Mouse (Mus musculus) embryonic fibroblast, embryonic 13.5 days (primary cell): ENCODE results near the gene Mblac1. TPM values are rescaled to one million over a fixed set of nuclear protein-coding genes. Genes with fewer than 3 reads are reported as not detected.
A peak's percentile ranks its signal among the peaks of the same experiment; 100 is the strongest.

ENCODE experiments used
- H3K27ac ChIP-seq: 2 replicates; pipeline ENCODE4 v1.5.1; 2012; ENCODE audit warnings: low read length, control low read depth, inconsistent platforms; ENCODE audit not compliant: insufficient read depth
- H3K4me1 ChIP-seq: 2 replicates; pipeline ENCODE4 v1.6.1; 2011; ENCODE audit warnings: low read length; ENCODE audit not compliant: control insufficient read depth, insufficient read depth
- H3K4me3 ChIP-seq: 2 replicates; pipeline ENCODE4 v1.5.1; 2011; ENCODE audit warnings: mild to moderate bottlenecking, control low read depth, low read length; ENCODE audit not compliant: insufficient read depth
- CTCF ChIP-seq: IDR thresholded peaks from 2 replicates; pipeline ENCODE4 v1.5.1; 2011; ENCODE audit warnings: mild to moderate bottlenecking, control low read depth, low read length, moderate library complexity, borderline replicate concordance; ENCODE audit not compliant: insufficient read depth
- POLR2A ChIP-seq: IDR thresholded peaks from 2 replicates; pipeline ENCODE4 v1.6.1; 2011; ENCODE audit warnings: low read depth, mild to moderate bottlenecking, control low read depth, low read length, moderate library complexity
- polyA plus RNA-seq: library from polyadenylated mRNA; stranded (reverse); fragments of >200 nt; gene quantifications from 2 replicates; pipeline ENCODE4 v1.2.4, GENCODE M21; 2011; ENCODE audit warnings: low read depth; ENCODE audit not compliant: missing spikeins, insufficient read length

Gene Mblac1
- polyA plus RNA-seq: 2.1 and 3.5 TPM in 2 replicates

DNA sequence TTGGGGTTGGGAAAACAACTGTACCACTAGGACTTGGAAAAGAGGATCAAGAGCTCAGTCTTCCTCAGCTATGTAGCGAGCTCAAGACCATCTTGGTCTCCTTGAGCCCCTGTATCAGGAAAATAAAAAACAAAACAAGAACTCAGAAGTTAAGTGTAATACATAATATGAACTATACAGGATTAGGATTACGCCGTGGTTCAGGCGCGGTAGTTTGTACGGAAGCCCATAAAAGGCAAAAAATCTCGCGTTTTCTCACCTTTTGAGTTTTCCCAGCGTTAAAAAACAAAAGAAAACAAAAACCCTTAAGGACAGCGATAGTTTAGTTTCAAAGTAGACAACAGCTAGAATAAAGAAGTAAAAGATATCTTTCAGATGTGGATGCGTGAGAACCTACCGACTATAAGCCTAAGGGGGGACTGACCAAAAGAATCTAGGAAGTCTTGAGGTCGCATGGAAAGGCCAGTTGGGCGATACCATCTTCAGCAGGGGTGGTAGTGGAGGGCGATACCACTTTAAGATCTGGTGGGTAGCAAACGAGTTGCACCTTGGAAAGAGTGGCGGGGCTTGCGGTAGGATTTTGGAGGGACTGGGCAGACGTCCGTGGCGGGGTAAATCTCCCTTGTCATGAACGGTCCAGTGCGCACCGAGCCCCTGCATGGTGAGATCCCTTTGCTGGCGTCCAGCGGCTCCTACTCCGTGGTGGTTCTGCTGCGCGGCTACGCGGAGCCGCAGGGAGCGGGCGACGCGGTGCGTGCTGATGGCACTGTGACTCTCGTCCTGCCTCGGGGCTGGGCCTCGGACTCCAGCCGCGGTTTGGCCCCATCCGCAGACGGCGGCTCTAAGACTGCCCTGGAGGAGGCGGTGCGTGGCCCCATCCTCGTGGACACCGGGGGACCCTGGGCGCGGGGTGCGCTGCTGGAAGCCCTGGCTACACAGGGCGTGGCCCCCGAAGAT, at the start of gene Mblac1:
Gene Mblac1 (plus strand): TSS at position 544 of the 957 bp plus-strand sequence.
- TF ChIP-seq POLR2A (peak; percentile 81), CTCF (no peak)
- no peaks in the 10 kb centered on the region for H3K4me1 ChIP-seq
- peak within 1 kb of the TSS; percentile 6 for H3K27ac ChIP-seq
- H3K4me3 ChIP-seq: peak within 1 kb of the TSS; percentile 49

DNA sequence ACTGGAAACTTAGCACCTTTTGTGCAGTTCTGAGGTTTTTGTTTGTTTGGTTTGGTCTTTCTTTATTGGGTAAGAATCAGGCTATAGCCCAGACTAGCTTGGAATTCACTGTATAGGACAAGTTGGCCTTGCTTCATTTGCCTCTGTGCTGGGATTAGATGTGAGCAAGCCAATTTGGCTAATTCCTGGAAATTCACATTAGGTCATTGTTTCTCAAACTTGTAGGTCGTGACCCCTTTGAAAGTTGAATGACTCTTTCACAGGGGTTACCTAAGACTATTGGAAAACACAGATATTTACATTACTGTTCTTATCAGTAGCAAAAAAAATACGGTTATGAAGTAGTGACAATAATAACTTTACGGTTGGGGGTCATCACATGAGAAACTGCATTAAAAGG, 39.7 kb upstream of the Mblac1 start:
- no peak overlapping the region for H3K27ac ChIP-seq
- H3K4me1 ChIP-seq: no peaks in the 10 kb centered on the region
- TF ChIP-seq CTCF: no peak
- no peak for TF ChIP-seq POLR2A
- H3K4me3 ChIP-seq: no peak overlapping the region

DNA sequence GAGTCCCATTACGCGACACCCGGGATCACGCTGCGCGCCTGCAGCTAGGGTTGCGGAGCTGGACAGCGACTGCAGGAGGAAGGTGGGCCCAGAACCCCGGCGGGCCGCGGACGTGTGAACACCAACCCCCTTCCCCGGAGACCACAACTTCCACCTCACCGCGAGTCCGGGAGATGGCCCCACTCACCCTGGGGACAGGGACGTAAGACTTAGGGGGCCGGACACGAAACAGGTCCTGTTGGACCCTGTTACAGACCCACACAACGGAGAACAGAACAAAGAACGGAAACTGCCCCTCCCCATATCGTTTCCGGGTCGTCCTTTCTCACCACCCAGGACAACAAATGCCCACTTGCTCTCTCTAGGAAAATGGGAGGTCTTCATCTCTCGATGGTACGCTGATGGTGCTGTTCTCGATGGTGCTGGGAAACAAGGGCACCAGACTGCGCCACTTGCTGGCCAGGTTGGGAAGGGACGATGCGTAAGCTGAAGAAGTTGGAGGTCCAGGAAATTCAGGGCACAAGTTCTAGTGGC, 38.6 kb upstream of the Mblac1 start, which contains the start of gene Zfp113:
Gene Zfp113 (minus strand): TSS at position 302 of the 534 bp plus-strand sequence.
- TF ChIP-seq CTCF: peak; percentile 96; the same call in 1 of the 2 replicates
- TF ChIP-seq POLR2A: peak; percentile 83

DNA sequence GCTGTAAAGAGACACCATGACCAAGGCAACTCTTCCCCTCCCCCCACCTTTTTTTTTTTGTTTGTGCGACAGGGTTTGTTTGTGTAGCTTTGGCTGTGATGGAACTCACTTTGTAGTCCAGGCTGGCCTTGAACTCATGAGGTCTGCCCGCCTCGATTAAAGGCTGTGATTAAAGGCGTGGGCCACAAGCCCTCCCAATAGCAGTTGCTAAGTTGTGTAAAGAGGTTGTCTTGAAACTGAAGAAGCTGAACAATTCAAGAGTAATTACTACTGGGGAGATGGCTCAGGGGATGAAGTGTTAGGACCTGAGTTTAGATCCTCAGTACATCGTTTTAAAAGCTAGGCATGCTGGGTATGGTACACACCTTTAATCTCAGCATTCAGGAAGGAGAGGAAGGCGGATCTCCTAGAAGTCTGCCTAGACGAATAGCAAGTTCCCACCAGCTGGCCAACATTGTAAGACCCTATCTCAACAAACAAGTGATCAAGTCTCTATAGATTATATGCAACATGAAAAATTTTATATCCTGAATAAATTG, 33.8 kb upstream of the Mblac1 start:
- TF ChIP-seq CTCF: no peak
- TF ChIP-seq POLR2A: no peak
- Histone ChIP-seq H3K4me1 (peaks cover 8% of the 10 kb centered on the region; the same call in 1 of the 2 replicates), H3K4me3 (no peak overlapping the region), H3K27ac (no peak overlapping the region)

More for the DNA sequence above, 38.6 kb upstream of the Mblac1 start, which contains the start of gene Zfp113:
- H3K27ac ChIP-seq: no peak within 1 kb of the TSS
- H3K4me1 ChIP-seq: no peaks in the 10 kb centered on the region
- H3K4me3 ChIP-seq: peak within 1 kb of the TSS; percentile 60

DNA sequence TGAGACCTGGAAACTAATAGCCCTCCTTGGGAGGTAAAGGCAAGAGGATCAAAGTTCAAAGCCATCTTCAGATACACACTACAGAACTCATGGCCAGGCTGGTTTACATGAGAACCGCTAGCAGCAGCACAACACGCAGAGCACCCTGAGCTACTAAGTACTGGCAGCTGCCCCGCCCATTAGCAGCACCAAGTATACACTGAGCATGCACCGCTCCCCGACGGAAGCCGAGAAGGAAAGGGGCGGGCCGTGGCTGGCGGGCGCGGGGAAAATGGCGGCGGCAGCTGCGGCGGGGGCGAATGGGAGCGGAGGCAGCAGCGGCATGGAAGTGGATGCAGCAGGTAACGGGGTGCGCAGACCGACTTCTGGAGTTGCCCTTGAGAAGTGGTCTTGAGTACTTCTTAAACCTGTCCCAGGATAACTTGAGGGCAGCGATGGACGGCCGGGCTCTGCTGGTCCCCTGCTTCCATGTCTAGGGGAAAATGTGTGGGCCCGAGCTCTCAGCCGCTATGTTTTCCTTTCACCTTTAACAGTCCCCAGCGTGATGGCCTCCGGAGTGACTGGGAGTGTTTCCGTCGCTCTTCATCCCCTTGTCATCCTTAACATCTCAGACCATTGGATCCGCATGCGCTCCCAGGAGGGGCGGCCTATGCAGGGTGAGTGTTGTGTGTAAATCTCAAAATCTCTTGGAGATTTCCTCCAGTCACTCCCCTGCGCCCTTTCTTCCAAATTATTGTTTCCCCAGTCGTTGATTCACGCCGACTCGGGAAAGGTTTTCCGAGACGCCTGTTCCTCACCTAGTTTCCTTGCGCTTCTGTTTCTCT, 33.1 kb upstream of the Mblac1 start, which contains the start of gene Cops6:
Gene Cops6 (plus strand): TSS at position 230 of the 824 bp plus-strand sequence.
- Histone ChIP-seq H3K4me1 (peaks cover 8% of the 10 kb centered on the region; the same call in 1 of the 2 replicates), H3K27ac (peak within 1 kb of the TSS; percentile 15), H3K4me3 (peak within 1 kb of the TSS; percentile 84)
- TF ChIP-seq POLR2A: peak; percentile 89
- TF ChIP-seq CTCF: no peak

DNA sequence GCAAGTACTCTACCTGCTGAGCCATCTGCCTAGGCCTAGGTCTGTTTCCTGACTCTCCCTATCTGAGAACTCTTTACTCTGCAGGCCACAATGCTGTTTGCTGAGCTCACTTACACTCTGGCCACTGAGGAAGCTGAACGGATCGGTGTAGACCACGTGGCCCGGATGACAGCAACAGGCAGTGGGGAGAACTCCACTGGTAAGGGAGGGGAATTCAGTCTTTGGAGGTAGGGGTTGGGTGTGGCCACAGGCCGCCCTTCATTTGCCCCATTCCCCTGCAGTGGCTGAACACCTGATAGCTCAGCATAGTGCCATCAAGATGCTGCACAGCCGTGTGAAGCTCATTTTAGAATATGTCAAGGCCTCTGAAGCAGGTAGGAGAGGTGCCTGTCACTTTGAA, 31.1 kb upstream of the Mblac1 start:
- Histone ChIP-seq H3K27ac (no peak overlapping the region), H3K4me3 (no peak overlapping the region), H3K4me1 (peaks cover 8% of the 10 kb centered on the region; the same call in 1 of the 2 replicates)
- TF ChIP-seq POLR2A (no peak), CTCF (no peak)

DNA sequence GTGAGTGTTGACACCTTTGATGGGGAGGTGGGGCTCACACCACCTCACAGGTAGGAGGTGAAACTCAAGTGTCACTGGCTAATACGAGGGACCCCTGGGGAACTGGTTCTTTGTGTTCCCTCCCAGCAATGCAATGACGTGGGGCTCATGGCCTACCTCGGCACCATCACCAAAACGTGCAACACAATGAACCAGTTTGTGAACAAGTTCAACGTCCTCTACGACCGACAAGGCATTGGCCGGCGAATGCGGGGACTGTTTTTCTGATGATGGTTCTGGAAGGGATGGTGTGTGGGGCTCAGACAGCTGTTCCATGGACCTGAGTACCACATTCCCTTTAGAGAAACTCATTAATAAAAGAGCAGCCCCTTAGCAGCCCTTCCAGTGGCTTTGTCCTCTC, 30.5 kb upstream of the Mblac1 start:
- Histone ChIP-seq H3K4me1 (peaks cover 8% of the 10 kb centered on the region; the same call in 1 of the 2 replicates), H3K27ac (no peak overlapping the region), H3K4me3 (no peak overlapping the region)
- no peak for TF ChIP-seq CTCF
- 0 out of 2 replicates have a peak, but pooled peaks have one; percentile 4 for TF ChIP-seq POLR2A

DNA sequence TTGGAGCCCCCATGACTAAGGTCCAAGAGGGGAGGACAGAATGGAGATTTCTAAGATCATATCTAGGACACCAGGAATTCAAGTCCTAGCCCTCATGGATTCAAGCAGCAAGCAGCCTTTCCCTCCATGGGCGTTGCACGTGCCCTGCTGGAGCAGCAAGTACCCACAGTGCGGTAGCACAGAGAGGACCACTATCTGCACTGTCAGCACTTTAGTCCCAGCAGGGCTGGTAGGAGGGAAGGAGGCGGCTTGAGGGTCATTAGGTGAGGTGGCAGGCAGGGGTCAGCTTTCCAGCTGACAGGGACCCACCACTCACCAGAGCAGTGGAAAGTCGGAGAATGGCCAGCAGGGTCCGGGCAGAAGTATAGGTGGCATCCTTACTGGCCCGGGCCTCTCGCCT, 28.5 kb upstream of the Mblac1 start:
- TF ChIP-seq CTCF (no peak), POLR2A (peak; percentile 25; the same call in 1 of the 2 replicates)
- Histone ChIP-seq H3K4me1 (peaks cover 8% of the 10 kb centered on the region; the same call in 1 of the 2 replicates), H3K4me3 (no peak overlapping the region), H3K27ac (peak overlapping the region; percentile 74; the same call in 1 of the 2 replicates)
